Mouse (Mus musculus) lung, postnatal 14 days (tissue): ENCODE data around the gene Hmg20b.

ENCODE experiments used
- DNase-seq: peaks from one replicate; pipeline ENCODE4 v3.0.0; 2021

Hmg20b gene

DNA sequence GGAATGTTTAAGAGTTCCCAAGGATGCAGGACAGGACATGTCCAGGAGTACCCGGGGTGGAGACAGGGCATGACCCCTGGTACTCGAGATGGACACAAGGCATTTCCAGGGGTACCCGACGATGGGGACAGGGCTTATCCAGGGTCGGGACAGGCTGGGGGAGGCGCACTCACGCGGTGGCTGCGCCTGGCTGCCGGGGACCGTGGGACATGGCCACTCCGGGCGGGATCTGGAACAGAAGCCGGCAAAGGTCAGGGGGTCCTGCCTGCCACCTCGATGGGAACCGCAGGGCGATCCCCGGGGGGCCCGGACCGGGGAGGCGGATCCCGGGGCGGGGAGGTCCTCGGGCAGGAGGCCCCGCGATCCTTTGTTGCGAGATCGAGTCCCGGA lies 324 bp downstream of the Hmg20b start:
- no peak for DNase-seq

DNA sequence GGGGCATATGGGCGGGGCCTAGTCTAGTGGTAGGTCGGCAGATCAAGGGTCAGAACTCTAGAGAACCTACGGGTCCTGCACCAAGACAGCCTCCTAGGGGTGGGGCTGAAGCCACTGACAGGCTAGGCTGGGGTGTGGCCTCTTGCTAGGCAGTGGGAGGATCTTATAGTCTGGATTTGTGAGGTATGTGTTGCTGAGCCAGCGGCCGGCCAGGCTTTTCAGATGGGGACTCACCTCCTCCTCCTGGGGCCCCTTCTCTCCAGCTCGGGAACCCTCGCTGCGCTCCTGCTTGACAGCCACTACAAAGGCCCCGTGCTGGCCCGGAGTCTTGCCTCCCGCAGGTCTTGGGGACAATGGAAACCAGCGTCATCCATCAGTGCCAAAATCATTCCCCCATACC lies 1.1 kb downstream of the Hmg20b start:
- DNase-seq = no peak

DNA sequence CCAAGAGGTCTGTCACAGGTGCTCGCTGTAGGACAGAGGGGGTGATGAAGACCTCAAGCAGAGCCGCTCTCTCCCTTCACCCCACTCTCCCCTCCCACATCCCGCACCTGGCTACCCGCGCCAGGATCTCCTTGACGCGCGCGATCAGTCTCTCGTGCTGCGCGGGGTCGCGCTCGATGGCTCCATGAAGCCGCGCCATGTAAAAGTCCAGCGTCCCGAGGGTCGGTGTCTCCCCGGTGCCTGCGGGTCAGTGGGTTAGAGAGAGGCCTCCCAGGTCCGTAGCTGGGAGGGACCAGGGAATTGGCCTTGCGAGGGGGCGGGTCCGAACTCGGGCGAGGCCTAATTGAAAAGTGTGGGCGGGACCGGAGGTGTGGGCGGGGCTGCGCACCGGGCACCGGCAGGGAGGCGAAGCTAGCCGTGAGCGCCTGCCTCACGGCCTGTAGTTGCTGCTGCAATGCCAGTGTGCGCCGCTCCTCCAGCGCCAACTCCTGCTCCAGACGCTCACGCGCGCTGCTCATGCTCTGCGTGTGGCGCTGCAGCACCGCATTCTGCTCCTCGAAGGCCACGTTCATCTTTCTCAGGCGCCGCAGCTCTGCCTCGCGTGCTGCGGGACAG lies 3.7 kb downstream of the Hmg20b start:
- peak; percentile 71 for DNase-seq

GRCm38 (mm10) chr10:81345162-81345534 lies 5.1 kb downstream of the Hmg20b start:
- no peak for DNase-seq

GRCm38 (mm10) chr10:81344421-81345161 lies 5.7 kb downstream of the Hmg20b start:
- no peak for DNase-seq

GRCm38 (mm10) chr10:81342686-81343505 lies 7.4 kb downstream of the Hmg20b start, which contains the start of gene Gipc3:
Gipc3 (minus strand) TSS chr10:81343266.
- DNase-seq = peak; percentile 49

DNA sequence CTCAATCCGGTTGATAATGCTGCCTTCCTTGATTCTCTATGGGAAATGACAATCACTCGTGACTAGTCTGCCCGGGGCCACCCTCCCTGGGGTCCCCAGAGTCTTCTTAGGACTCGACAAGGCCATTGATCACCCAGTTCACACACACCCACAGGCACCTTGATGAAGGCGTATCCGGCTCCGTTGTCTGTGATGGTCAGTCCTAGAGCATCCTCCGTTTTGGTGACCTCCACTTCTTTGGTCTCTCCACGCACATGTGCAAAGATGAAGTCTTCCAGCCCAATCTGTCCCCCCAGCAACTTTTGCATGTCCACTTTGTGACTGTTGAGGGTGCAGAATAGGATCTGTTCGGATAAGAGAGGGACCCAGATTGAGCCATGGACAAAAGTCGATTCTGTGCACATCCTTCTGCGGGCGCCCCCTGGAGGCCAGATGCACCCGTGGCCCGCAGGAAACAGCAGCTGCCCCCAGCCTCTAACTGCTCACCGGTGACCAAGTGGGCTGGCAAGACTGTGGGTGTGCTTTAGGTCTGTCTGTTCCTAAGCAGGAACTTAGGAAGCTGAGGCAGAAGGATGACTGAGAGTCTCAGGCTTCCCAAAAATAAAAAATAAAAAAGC lies 8.8 kb downstream of the Hmg20b start:
- DNase-seq = peak; percentile 87

GRCm38 (mm10) chr10:81340551-81341332 lies 9.5 kb downstream of the Hmg20b start:
- DNase-seq = no peak

GRCm38 (mm10) chr10:81336558-81336957 lies 13.7 kb downstream of the Hmg20b start:
- DNase-seq = no peak

DNA sequence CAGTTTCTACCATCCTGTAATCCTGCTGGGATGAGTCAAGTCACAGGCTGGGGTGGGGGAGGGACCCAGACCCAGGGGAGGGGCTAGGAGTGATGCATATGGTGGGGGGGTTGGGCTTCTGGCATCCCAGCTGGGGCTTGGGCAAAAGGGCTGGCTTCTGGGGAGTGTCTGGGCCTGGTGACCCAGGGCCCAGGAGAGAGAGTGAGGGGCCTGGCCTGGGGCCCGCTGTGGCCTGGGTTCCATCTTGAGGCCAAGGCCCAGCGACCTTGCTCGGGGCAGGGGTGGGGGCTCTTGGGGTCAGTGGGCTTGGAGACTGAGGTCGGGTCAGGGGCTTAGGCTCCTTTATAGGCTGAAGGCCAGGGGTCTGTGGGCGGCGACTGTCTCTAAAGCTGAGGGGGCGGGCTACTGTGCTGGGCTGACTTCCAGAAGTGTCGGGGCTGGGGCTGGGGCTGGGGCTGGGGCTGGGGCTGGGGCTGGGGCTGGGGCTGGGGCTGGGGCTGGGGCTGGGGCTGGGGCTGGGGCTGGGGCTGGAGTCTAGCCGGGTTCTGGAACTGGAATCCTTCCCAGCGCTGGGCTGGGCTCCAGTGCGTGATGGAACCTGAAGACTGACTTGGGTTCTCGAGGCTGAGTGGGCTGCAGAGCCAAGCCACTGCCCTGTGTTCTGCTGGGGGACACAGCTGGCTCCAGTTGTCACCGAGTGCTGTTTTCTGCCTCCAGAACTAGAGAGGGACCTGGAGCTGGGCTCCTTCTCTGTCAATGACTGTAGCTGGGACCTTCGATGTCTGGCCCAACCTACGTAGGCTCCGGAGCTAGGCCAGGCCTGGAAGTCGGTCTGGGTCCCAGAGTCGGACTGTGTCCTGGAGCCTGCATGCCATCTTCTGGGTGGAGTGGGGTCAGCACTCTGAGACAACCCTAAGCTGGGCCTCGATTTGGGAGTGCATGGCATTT lies 14.6 kb downstream of the Hmg20b start:
- peak; percentile 55 for DNase-seq

DNA sequence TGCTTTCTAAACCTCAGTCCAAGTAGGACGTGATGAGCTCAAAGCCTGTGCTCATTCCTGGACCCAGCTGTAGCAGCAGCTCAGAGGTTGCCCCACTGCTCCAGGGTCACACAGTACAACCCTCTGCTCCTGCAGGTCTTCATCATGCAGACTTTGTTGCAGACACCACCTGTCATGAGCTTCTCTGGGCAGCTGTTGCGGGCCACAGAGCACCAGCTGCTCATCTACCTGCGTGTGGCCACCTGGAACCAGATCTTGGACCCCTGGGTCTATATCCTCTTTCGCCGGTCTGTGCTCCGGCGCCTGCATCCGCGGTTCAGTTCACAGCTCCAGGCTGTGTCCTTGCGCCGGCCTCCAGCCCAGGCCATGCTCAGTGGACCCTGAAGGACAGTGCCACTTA lies 16.0 kb downstream of the Hmg20b start:
- no peak for DNase-seq

DNA sequence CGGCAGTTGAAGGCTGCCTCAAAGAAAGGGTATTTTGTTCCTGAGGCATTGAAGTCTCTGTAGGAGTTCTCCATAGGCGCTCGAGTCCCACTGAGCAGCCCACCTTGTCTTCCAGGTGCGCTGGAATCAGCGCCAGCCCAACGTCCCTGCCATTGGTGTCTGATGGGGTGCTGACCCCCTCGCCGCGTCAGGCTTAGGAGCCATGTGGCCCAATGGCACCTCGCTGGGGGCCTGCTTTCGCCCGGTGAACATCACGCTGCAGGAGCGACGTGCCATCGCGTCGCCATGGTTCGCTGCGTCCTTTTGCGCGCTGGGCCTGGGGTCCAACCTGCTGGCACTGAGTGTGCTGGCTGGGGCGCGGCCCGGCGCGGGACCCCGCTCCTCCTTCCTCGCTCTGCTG lies 18.0 kb downstream of the Hmg20b start:
- no peak for DNase-seq

GRCm38 (mm10) chr10:81330007-81330406 lies 20.3 kb downstream of the Hmg20b start:
- no peak for DNase-seq

GRCm38 (mm10) chr10:81329194-81329975 lies 20.9 kb downstream of the Hmg20b start:
- DNase-seq = peak; percentile 52

DNA sequence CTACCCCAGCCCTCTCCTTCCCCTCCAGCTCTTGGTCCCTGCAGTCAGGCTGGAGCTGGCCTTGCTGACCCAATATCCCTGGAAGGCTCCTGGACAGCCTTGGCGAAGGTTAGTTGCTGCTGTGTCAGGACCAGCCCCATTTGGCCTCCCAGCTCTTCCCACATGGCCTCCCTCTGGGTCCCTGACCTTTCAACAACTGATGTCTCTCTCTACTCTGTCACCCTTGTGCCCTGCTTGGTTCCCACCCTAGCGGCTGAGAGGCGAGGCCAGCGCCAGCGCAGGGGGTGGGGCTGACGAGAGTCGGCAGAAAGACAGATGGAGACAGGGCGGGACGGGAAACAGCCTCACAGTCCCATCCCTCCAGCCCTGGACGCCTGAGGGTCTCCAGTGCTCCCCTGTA lies 21.9 kb downstream of the Hmg20b start, which contains the start of gene Tbxa2r:
Gene Tbxa2r (plus strand): TSS at position 346 of the 400 bp plus-strand sequence.
- peak; percentile 74 for DNase-seq

GRCm38 (mm10) chr10:81327959-81328358 lies 22.3 kb downstream of the Hmg20b start:
- DNase-seq = no peak

DNA sequence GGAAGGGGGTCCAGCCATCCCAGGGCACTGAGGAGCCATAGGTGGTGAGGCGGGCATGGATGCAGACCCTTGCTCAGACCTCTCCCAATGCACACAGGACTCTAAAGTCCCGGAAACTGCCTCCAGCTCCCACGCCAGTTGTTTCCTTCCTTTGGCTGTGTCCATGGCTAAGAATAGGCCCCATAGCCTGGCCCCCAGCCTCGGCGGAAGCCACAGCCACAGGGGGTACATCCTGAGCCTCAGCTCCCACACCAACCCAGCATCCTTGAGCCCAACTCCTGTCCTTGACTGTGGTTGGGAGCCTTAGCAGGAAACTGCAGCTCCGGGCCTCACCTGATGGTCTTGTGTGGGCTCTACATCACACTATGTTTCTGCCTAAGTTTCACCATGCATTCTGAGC lies 23.4 kb downstream of the Hmg20b start:
- DNase-seq = peak; percentile 58

DNA sequence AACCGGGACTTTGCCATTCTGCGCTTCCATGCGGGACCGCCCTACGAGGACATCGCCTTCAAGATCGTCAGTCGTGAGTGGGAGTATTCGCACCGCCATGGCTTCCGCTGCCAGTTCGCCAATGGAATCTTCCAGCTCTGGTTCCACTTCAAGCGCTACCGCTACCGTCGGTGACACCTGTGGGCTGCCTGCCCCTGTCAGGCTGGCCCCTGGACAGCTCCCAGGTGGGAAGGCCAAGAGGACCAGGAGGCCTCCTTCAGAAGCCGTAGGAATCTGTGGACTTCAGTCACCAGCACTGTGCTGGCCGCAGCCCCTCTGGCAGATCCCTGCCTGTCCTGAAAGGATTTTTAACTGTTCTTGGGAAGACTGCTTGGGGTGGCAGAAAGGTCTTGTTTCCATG lies 24.5 kb downstream of the Hmg20b start:
- no peak for DNase-seq

DNA sequence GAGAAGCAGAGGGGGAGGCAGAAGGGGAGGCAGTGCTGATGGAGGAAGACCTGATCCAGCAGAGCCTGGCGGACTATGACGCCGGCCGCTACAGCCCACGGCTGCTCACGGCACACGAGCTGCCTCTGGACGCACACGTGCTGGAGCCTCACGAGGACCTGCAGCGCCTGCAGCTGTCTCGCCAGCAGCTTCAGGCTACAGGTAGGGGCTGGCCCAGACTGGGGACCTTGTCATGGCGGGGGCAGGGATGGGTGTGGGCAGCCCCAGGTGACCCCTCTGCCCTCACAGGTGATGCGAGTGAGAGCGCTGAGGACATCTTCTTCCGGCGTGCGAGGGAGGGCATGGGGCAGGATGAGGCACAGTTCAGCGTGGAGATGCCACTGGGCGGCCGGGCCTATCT lies 25.1 kb downstream of the Hmg20b start:
- DNase-seq = no peak

- no peak for DNase-seq
Observed at GRCm38 (mm10) chr10:81323791-81324530, 26.3 kb downstream of the Hmg20b start.
